Mouse (Mus musculus): Measurements from ENCODE around the gene Zmym6.
A peak's percentile ranks its signal among the peaks of the same experiment; 100 is the strongest.
"Not testable (repeated sequence)": the region's sequence is repeated elsewhere in the genome, so short reads cannot be mapped to it uniquely, and the experiment has no call there.

The Zmym6 gene

GRCm38 (mm10) chr4:127076875-127077548, at the start of gene Zmym6:
Gene Zmym6, plus strand, starts transcription at chr4:127077383.
- DNase-seq (ENCODE audit: low read depth): peak; percentile 85

GRCm38 (mm10) chr4:127037158-127037557, 40.0 kb upstream of the Zmym6 start:
- DNase-seq (ENCODE audit: low read depth): no peak

- DNase-seq (ENCODE audit: low read depth): no peak
Measured at GRCm38 (mm10) chr4:127037908-127038827, 39.0 kb upstream of the Zmym6 start.

DNA sequence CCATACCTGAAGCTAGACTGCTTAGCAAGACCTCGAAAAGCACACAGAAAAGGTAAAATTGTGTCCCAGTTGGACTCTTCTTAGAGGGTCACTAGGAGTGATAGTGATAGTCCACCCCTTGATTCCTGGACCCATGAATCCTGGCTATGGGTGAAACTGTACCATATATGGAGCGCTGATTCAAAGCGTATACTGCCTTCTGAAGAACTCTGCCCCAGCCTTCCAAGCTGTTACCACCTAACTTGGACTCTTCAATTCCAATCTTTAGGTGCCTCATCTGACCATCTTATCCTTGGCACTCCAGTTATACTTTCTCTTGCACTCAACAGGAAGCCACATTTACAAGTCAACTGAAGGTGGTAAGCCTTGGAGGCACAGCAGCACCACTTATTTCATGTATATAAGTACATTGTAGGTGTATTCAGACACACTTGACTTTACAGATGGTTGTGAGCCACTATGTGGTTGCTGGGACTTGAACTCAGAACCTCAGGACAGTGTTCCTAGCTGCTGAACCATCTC, 38.3 kb upstream of the Zmym6 start:
- DNase-seq (ENCODE audit: low read depth): no peak

- DNase-seq (ENCODE audit: low read depth): no peak
Measured at GRCm38 (mm10) chr4:127039871-127040483, 37.2 kb upstream of the Zmym6 start.

- DNase-seq (ENCODE audit: low read depth): no peak
Measured at GRCm38 (mm10) chr4:127043540-127043939, 33.6 kb upstream of the Zmym6 start.

DNA sequence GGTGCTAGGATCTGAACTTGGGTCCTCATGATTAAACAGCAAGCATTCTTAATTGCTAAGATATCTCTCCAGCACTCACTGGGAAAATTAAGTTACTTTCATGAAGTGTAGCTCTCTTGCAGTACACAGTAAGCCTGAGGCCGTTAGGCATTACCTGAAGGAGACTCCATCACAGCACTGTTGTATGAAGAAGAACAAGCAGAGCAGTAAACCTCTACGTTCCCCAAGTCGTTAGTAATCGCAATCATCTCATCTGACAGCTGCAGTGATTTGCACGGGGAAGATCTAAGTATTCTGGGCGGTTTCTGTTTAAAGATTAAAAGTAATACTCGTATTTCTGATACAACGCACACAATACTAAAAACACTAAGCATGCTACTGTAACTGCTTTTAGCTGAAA, 26.1 kb upstream of the Zmym6 start:
- DNase-seq (ENCODE audit: low read depth): no peak

DNA sequence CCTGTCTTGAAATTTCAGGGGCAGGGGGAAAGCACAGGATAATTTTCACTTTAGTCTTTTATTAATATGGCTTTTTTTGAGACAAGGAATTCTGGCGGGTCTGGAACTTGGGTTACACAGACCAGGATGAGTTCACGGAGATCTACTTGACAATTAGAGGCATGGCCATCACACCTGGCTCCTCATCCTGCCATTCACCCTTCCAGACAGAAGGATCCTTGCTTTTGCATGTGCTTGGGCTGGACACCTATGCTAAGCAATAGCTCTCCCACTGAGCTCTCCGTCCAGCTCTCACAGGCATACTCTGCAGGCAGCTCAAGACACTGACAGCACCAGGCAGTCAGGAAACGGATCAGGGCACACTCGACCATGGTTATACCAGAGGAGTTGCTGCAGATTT, 24.1 kb upstream of the Zmym6 start:
- no peak for DNase-seq (ENCODE audit: low read depth)

- no peak for DNase-seq (ENCODE audit: low read depth)
Measured at GRCm38 (mm10) chr4:127054522-127055198, 22.5 kb upstream of the Zmym6 start.

DNA sequence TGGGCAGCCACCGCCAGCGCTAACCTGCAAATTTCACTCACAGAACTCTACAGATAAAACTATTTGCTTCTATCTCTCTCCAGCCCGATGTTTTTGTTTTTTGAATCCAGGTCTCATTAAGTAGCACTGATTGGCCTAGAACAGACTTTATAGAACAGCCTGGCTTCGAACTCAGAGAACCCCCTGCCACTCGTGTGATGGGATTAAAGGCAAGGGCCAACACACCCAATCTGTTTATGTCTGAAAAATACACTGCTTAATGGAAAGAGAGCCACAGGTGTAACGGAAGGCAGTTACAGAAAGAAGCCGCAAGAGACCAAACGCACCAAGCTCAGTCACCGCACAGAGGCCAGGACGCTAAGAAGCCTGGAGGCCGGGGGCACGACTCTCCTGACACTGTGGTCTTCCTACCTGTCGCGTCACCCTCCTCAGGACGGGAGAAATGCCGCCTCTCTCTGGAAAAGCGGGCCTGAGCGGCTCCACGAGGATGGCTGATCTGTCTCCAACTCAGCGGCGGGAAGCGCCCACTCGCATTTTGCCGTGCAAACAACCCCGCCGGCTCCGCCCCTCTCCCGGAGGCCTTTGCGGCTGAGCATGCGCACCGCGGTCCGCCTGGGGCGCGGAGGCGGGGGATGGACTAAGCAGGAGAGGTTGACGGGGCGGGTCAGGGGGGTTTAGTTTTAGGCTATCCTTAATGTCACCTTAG, 16.4 kb upstream of the Zmym6 start, which contains the start of gene Zmym1:
TSS of gene Zmym1 (minus strand) at position 568 of the 706 bp plus-strand sequence.
- peak; percentile 78 for DNase-seq (ENCODE audit: low read depth)

DNA sequence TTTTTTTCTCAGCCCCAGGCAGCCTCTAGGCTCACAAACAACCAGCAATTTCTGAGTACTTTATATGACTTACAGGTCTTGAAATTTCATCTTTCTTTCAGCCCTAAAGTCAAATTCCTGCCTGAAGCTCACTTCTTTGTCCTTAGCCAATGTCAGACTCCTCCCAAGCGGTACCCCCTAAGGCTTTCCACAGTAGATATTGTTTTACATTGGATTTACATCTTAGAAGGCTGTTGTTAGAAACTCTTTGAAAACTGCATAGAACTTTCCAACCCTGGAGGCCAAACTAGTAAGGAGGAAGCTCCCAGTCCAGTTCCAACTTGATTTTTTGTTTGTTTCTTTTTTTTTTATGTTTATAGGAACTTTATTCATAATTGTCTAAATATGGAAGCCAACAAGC, 13.1 kb upstream of the Zmym6 start:
- no peak for DNase-seq (ENCODE audit: low read depth)

DNA sequence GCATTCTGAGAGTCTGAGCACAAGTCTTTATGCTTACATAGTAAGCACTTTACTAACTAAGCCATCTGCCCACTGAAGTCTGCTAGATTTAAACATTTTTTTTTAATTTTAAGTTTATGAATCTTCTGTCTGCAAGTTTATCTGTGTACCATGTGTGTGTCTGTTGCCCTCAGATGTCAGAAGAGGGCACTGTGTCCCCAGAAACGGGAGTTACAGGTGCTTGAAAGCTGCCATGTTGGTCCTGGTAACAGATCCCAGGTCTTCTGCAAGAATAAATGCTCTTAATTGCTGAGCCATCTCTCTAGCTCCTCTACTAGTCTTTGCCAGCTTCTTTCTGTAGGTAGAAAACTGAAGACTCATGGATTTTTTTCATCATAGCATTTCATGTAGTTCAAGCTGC, 2.3 kb upstream of the Zmym6 start:
- DNase-seq (ENCODE audit: low read depth): no peak

- DNase-seq (ENCODE audit: low read depth): no peak
Measured at GRCm38 (mm10) chr4:127080806-127081205, 3.6 kb downstream of the Zmym6 start.

DNA sequence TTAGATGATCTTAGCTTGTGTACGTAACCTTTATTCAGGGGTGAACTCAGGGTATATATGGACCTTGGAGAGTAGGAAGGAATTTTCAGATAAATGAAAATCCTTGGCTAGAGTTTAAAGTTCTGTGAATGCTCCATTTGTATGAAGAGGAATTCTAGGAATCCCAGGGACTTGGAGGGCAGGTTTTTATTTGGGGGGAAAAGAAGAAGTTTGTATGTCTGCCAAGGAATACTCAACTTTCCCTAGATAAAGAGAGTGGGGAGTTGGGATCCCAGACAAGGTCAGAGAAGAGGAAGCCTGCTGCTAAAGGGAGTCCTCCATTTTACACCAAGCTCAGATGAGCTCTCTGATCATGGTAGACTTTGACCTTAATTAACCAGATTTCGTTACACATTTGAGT, 5.9 kb downstream of the Zmym6 start:
- no peak for DNase-seq (ENCODE audit: low read depth)

DNA sequence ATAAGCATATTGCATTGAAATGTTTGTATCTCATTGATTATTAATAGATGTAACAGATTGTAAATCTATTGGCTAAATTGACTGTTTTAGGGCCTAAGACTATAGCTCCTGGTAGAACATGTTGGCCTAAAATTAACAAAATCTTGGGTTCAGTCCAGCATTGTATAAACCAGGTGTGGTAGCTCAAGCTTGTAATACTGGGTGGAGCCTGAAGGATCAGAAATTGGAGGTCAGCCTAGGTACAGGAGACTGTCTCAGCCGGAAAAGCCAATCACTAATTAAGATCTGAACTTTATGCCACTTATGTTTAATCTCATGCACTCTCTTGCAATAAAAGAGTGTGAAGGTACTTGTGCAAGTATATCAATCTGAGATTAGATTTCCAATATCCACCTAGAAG, 8.6 kb downstream of the Zmym6 start:
- DNase-seq (ENCODE audit: low read depth): no peak

DNA sequence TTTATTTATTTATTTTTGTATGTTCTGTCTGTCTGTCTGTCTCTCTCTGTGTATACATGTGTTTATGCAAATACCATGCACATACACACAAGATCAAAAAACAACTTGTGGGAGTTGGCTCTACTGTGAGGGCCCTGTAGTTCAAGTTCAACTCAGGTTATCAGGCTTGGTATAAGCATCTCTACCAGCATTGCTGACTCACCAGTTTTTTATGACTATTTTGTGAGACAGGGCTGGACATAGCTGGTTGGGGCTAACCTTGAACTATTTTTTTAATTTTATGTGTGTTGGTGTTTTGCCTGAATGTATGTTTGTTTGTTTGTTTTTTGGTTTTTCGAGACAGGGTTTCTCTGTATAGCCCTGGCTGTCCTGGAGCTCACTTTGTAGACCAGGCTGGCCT, 14.0 kb downstream of the Zmym6 start:
- no peak for DNase-seq (ENCODE audit: low read depth)

GRCm38 (mm10) chr4:127095090-127095489, 17.9 kb downstream of the Zmym6 start:
- DNase-seq (ENCODE audit: low read depth): no peak

- not testable (repeated sequence) for DNase-seq (ENCODE audit: low read depth)
Measured at GRCm38 (mm10) chr4:127099552-127099951, 22.4 kb downstream of the Zmym6 start.

DNA sequence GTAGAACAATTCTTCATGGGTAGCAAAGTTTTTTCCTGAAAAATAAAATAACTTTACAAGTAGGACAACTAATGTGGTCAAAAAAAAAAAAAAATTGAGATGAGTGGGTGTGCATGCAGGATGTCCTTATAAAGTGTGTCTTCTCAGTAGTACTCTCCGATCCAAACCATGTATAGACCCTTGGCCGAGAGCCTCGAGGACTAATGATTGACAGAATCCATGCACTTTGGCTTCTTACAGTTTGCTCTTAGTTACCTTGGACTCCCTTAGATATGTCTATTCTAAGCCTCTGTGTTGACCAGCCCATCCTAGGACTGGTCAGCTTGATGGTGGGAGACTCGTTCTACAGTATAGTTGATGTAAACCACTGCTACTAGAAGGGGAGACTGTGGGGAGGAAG, 30.4 kb downstream of the Zmym6 start:
- DNase-seq (ENCODE audit: low read depth): no peak

DNA sequence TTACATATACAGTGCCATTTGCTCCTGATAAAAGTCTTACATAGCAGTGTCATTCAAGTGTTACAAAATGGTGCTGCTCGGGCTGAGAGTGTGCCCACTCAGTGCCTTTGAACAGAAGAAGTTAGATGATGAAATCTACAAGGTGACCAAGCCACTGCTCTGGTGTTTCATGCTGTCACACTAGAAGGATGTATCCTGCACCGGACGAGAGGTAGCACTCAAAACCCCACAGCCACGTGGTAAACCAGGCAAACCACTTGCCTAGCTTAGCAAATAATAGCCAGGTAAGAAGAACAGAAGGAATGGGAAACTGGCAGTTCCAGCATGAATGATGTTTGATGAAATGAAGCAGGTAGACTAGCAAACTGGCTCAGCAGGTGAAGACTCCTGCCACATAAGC, 33.4 kb downstream of the Zmym6 start:
- DNase-seq (ENCODE audit: low read depth): no peak

DNA sequence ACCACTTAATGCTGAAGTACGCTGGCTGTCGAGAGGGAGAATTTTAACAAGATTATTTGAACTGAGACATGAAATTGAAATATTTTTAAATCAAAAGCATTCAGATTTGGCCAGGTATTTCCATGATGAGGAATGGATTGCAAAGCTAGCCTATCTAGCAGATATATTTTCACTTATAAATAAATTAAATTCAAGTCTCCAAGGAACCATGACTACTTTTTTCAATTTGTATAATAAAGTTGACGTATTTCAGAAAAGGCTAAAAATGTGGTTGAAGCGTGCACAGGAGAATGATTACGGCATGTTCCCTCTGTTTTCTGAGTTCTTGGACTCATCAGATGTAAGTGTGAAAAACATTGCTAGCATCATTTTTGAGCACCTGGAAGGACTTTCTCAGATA, 46.2 kb downstream of the Zmym6 start, which contains the start of gene Tmem35b:
TSS of gene Tmem35b (plus strand) at position 301 of the 400 bp plus-strand sequence.
- no peak for DNase-seq (ENCODE audit: low read depth)

All from c-Kit-positive CD71-positive TER-119-negative erythroid progenitor cells, embryonic 14.5 days (primary cell).